ENCODE assay signal across 27 mouse cellular contexts in genomic region chr1:134044805-134045204, GRCm38 (mm10). TPM values are rescaled to one million over a fixed set of nuclear protein-coding genes. Genes with fewer than 3 reads are reported as not detected.
DNase-seq lines count a peak whose midpoint lies in the region; ATAC-seq and TF ChIP-seq lines count a peak whose summit lies in the region.
"Had no signal": no experiment of that assay in that cellular context is flagged by ENCODE, and none has a peak within 500 bp of the region (broad histone marks: within the 10 kb centered on the region; RNA-seq: fewer than 3 reads in every experiment).

No protein-coding gene starts in this region.

- no peak for DNase-seq in gastrocnemius, adult 2 months
- DNase-seq in gastrocnemius, postnatal 4 days (ENCODE audit: low spot score in 2 of 2): no peak
- no peak for DNase-seq in limb, embryonic 10.5 days (ENCODE audit: low spot score)
- DNase-seq in CH12.LX (ENCODE audit: extremely low read depth): no peak
- DNase-seq: adrenal gland, adult 2 months; adrenal gland, postnatal 10 days; adrenal gland, postnatal 25 days; B cell, adult 2 months; cerebellum, adult 11 months; cerebellum, adult 18-20 months; cerebellum, adult 8-10 months; cerebellum, adult 9-11 months; cerebellum, postnatal 14 days; cerebellum, postnatal 36 days; embryo, embryonic 11 days had no signal

- H3K27me3 ChIP-seq in limb, embryonic 12.5 days: peaks cover 10% of the 10 kb centered on the region; the same call in 1 of the 2 replicates
- H3K27me3 ChIP-seq in limb, embryonic 10.5 days (ENCODE audit: low read depth, poor library complexity, severe bottlenecking): peaks cover 23% of the 10 kb centered on the region
- H3K27me3 ChIP-seq in CH12.LX (replicated peaks): peaks cover 69% of the 10 kb centered on the region
- H3K27me3 ChIP-seq: embryonic facial prominence, embryonic 13.5 days; embryonic facial prominence, embryonic 15.5 days had no signal

- H3K27ac ChIP-seq in gastrocnemius, adult 2 months: peak overlapping the region; percentile 51; the same call in 1 of the 2 replicates
- 0 out of 2 replicates have a peak overlapping the region, but pooled peaks have one; percentile 5 for H3K27ac ChIP-seq in limb, embryonic 12.5 days
- no peak overlapping the region for H3K27ac ChIP-seq in limb, embryonic 10.5 days
- H3K27ac ChIP-seq in CH12.LX (ENCODE audit: insufficient read depth, low read depth): no peak overlapping the region
- H3K27ac ChIP-seq: embryonic facial prominence, embryonic 13.5 days; embryonic facial prominence, embryonic 15.5 days; forebrain, embryonic 10.5 days; forebrain, embryonic 12.5 days had no signal

- H3K9me3 ChIP-seq in limb, embryonic 12.5 days: no peaks in the 10 kb centered on the region
- no peaks in the 10 kb centered on the region for H3K9me3 ChIP-seq in limb, embryonic 10.5 days (replicated peaks)
- no peaks in the 10 kb centered on the region for H3K9me3 ChIP-seq in CH12.LX (replicated peaks; ENCODE audit: low read length)
- H3K9me3 ChIP-seq: embryonic facial prominence, embryonic 13.5 days; embryonic facial prominence, embryonic 15.5 days; forebrain, embryonic 10.5 days; forebrain, embryonic 12.5 days had no signal

- H3K4me3 ChIP-seq in gastrocnemius, adult 2 months: no peak overlapping the region
- no peak overlapping the region for H3K4me3 ChIP-seq in limb, embryonic 12.5 days (replicated peaks)
- no peak overlapping the region for H3K4me3 ChIP-seq in limb, embryonic 10.5 days
- no peak overlapping the region for H3K4me3 ChIP-seq in CH12.LX (replicated peaks in 1 of 3; ENCODE audit: low read depth in 2 of 3, low read length in 2 of 3, poor library complexity in 1 of 3)
- H3K4me3 ChIP-seq: embryonic facial prominence, embryonic 13.5 days; embryonic facial prominence, embryonic 15.5 days; erythroblast, embryonic 14.5 days; forebrain, embryonic 10.5 days; forebrain, embryonic 12.5 days had no signal

- WGBS in limb, embryonic 12.5 days: 90% methylated on average over 6 of the region's 6 CpGs
- 89% methylated on average over 6 of the region's 6 CpGs for WGBS in limb, embryonic 10.5 days

- H3K9ac ChIP-seq in limb, embryonic 12.5 days (replicated peaks): no peak overlapping the region
- no peak overlapping the region for H3K9ac ChIP-seq in CH12.LX (ENCODE audit: insufficient read depth, low read depth)
- H3K9ac ChIP-seq: embryonic facial prominence, embryonic 13.5 days; embryonic facial prominence, embryonic 15.5 days; forebrain, embryonic 12.5 days had no signal

- intact Hi-C loops in gastrocnemius, adult 2 months (cut with DNase I): loop anchor here (5.0 kb wide), 1 partner anchor 308 kb away; no protein-coding TSS in a partner anchor

- no peak for TF ChIP-seq CTCF in gastrocnemius, adult 2 months (IDR thresholded peaks at IDR 0.05)
- TF ChIP-seq CTCF in CH12.LX (conservative IDR thresholded peaks at IDR 0.05 in 1 of 2, IDR thresholded peaks at IDR 0.05 in 1 of 2; ENCODE audit: low read depth in 2 of 2, low read length in 2 of 2): no peak

- in situ Hi-C loops in CH12.LX (cut with MboI; ENCODE audit: low pct_ligation_motif_present, low pct_unique_long_range_greater_than_20kb, low sequenced_read_pairs): loop anchor here (5.0 to 10.0 kb wide), 3 partner anchors 50 to 303 kb away; no protein-coding TSS in a partner anchor

- TF ChIP-seq RAD21 in CH12.LX (IDR thresholded peaks at IDR 0.05; ENCODE audit: low read depth, low read length): no peak

- TF ChIP-seq EP300 in CH12.LX (IDR thresholded peaks at IDR 0.05; ENCODE audit: low read length): peak; percentile 65

- ATAC-seq in limb, embryonic 12.5 days (ENCODE audit: insufficient number of reproducible peaks, insufficient read depth, low FRiP score, low TSS enrichment, low read depth): no peak
- ATAC-seq: CD4-positive, CD25-positive, alpha-beta regulatory T cell, adult 4 months; forebrain, embryonic 14.5 days; forebrain, embryonic 16.5 days had no signal

- H3K79me2 ChIP-seq in CH12.LX (replicated peaks; ENCODE audit: control insufficient read depth, extremely low read depth, insufficient read depth, poor library complexity, severe bottlenecking): no peaks in the 10 kb centered on the region

- H3K4me1 ChIP-seq in limb, embryonic 12.5 days (replicated peaks): peaks cover 30% of the 10 kb centered on the region
- peaks cover 28% of the 10 kb centered on the region for H3K4me1 ChIP-seq in limb, embryonic 10.5 days
- H3K4me1 ChIP-seq in CH12.LX (ENCODE audit: control insufficient read depth in 1 of 2, insufficient read depth in 2 of 2): peaks cover 3 to 17% of the 10 kb centered on the region in 2 experiments; a peak in 3 of 4 replicates

- H3K36me3 ChIP-seq in limb, embryonic 12.5 days: no peaks in the 10 kb centered on the region
- no peaks in the 10 kb centered on the region for H3K36me3 ChIP-seq in limb, embryonic 10.5 days
- H3K36me3 ChIP-seq in CH12.LX (replicated peaks in 1 of 2; ENCODE audit: control insufficient read depth in 1 of 2, insufficient read depth in 1 of 2, low read length in 1 of 2): no peaks in the 10 kb centered on the region
- H3K36me3 ChIP-seq: embryonic facial prominence, embryonic 13.5 days; embryonic facial prominence, embryonic 15.5 days; forebrain, embryonic 10.5 days; forebrain, embryonic 12.5 days had no signal

- H3K4me2 ChIP-seq in limb, embryonic 12.5 days: no peak overlapping the region
- H3K4me2 ChIP-seq in CH12.LX (ENCODE audit: insufficient read depth, low read depth, poor library complexity, severe bottlenecking): no peak overlapping the region
- H3K4me2 ChIP-seq: embryonic facial prominence, embryonic 13.5 days; embryonic facial prominence, embryonic 15.5 days; forebrain, embryonic 12.5 days had no signal

- no peak for TF ChIP-seq POLR2A in CH12.LX (IDR thresholded peaks at IDR 0.05; ENCODE audit: low read depth, low read length)

- dilution Hi-C loops in CH12.LX (cut with MboI; ENCODE audit: extremely low pct_ligation_motif_present, extremely low pct_unique_long_range_greater_than_20kb, low sequenced_read_pairs): no loop called here

TF ChIP-seq in CH12.LX, 34 proteins besides CTCF, POLR2A, EP300 and RAD21:
- peak; percentile 79 for TF ChIP-seq IRF4 (IDR thresholded peaks at IDR 0.05; ENCODE audit: low read depth, low read length)
- 0 out of 2 replicates have a peak, but pooled peaks have one; percentile 29 for TF ChIP-seq RCOR1 (conservative IDR thresholded peaks at IDR 0.05; ENCODE audit: low read depth, low read length)
- no peak for TF ChIP-seq ELF1 (IDR thresholded peaks at IDR 0.05; ENCODE audit: low read depth, low read length)
- no peak for TF ChIP-seq USF1 (IDR thresholded peaks at IDR 0.05; ENCODE audit: low read depth, low read length)
- TF ChIP-seq TCF12 (IDR thresholded peaks at IDR 0.05; ENCODE audit: low read depth, low read length): 0 out of 2 replicates have a peak, but pooled peaks have one; percentile 40
- TF ChIP-seq ZNF384 (IDR thresholded peaks at IDR 0.05; ENCODE audit: low read depth, low read length): no peak
- TF ChIP-seq ZMIZ1 (IDR thresholded peaks at IDR 0.05; ENCODE audit: low read depth, low read length): no peak
- peak; percentile 52 for TF ChIP-seq ETS1 (conservative IDR thresholded peaks at IDR 0.05; ENCODE audit: low read depth, low read length)
- TF ChIP-seq MEF2A (IDR thresholded peaks at IDR 0.05; ENCODE audit: borderline replicate concordance, low read depth, low read length): 0 out of 2 replicates have a peak, but pooled peaks have one; percentile 37

RNA-seq across cellular contexts. Expression of gene Fmod, which starts 7.8 kb away (rescaled TPM):
- total RNA-seq in gastrocnemius, adult 2 months (2021): 100 to 1,000 TPM in 1 of 2 experiments, 10 to 100 TPM in 1; 53.6 to 322 TPM
- 100 to 1,000 TPM; 108 to 184 TPM for total RNA-seq in gastrocnemius, postnatal 4 days (2021)
- 12.6 and 14.8 TPM in 2 replicates for polyA plus RNA-seq in limb, embryonic 12.5 days (2016; fragmentation: Nextera tagmentation; extraction: Ambion mirVana)
- polyA plus RNA-seq in limb, embryonic 10.5 days (2016; fragmentation: Nextera tagmentation; extraction: Ambion mirVana): 2.4 and 2.5 TPM in 2 replicates
- not detected in 2 replicates for total RNA-seq in CH12.LX (2012; rRNA removed)
- total RNA-seq in CH12.LX (2014; rRNA removed): not detected in 2 replicates
- polyA plus RNA-seq in CH12.LX (2012; ENCODE audit: insufficient read length, low read depth): not detected in 2 replicates
- total RNA-seq: common myeloid progenitor, adult 5-6 weeks; ES-E14; MEL had no signal
- polyA plus RNA-seq: CD4-positive, CD25-positive, alpha-beta regulatory T cell, adult 4 months; erythroblast, embryonic 14.5 days had no signal

RNA-seq across cellular contexts. Expression of gene Btg2, which starts 34.1 kb away (rescaled TPM):
- 10 to 100 TPM; 14.1 to 46.8 TPM for total RNA-seq in gastrocnemius, adult 2 months (2021)
- 10 to 100 TPM; 22.4 to 26.7 TPM for total RNA-seq in gastrocnemius, postnatal 4 days (2021)
- polyA plus RNA-seq in limb, embryonic 12.5 days (2016; fragmentation: Nextera tagmentation; extraction: Ambion mirVana): 26.7 and 28.1 TPM in 2 replicates
- polyA plus RNA-seq in limb, embryonic 10.5 days (2016; fragmentation: Nextera tagmentation; extraction: Ambion mirVana): 10.1 and 17.7 TPM in 2 replicates
- total RNA-seq in CH12.LX (2012; rRNA removed) (11.6 and 14.4 TPM in 2 replicates), CH12.LX (2014; rRNA removed) (14.8 and 19.7 TPM in 2 replicates)
- 6.9 and 7.2 TPM in 2 replicates for polyA plus RNA-seq in CH12.LX (2012; ENCODE audit: insufficient read length, low read depth)

Comparison
In these comparisons a context has a peak if more than half of its experiments do, and no peak if none do; other contexts are left out.
1. H3K27ac ChIP-seq: peak in gastrocnemius, adult 2 months (single experiment) and limb, embryonic 12.5 days (single experiment); none in limb, embryonic 10.5 days (single experiment) and CH12.LX (single experiment).
2. RNA of gene Fmod, which starts 7.8 kb away (total RNA-seq): 53.6 to 322 TPM in gastrocnemius, adult 2 months and 108 to 184 TPM in gastrocnemius, postnatal 4 days; not detected in CH12.LX; every median in the first group is over 10 times any median in the second.